Mouse (Mus musculus): ENCODE data around the gene Ppp2r2c.
A peak's percentile ranks its signal among the peaks of the same experiment; 100 is the strongest.

The Ppp2r2c gene

DNA sequence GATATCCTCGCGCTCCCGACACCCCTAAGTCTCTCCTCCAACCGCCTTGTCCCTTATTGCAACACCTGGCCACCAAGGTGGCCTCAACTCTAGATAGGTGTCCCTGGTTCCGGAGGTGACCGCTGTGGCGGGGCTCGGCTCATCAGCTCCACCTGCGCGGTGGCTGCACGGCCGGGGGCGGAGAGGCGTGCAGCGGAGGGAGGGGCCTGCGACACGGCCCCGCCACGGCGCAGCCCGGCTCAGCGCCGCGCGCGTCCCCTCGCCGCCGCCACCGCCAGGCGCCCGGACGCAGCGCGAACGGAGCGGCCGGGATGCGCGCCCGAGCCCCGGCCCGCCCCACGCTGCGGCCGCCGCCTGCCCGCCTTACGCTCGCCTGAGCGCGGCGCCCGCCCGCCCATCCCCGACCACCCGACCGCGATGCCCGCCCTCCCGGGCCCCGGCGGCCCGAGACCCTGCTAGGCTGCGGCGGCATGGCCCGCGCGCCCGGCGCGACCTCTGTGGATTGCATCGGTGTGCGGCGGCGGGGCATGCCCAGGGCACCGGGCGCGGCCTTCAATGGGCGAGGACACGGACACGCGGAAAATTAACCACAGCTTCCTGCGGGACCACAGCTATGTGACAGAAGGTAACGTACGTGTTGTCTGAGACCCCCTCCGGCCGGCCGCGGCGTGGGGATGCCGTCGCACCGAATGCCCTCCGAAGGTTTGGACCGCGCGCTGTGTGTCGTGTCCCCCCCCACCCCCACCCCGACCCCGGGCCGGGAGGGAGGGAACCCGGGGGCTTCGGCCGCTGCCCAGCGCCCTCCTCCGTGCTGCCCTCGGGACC lies at the start of gene Ppp2r2c:
TSS of gene Ppp2r2c (plus strand) at position 248 of the 825 bp plus-strand sequence.
- DNase-seq (ENCODE audit: low read depth, low spot score): no peak

DNA sequence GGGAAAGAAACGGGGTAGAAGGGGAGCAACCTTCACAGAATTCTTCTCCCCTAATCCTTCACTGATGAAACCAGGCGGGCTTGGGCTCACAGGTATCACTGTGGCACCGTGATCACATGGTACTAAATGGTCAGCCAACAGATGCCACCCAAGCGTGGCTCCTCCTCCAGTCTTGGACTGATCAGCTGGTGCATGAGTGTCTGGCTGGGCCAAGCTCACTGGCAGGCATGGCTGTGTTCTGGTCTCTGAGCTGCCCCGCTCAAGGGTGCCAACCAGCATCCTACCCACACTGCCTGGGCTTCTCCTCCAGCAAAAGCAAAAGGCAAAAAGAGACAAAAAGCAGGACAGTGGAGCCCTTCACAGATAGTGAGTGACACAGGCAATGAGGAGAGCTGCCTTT lies 48.6 kb upstream of the Ppp2r2c start:
- DNase-seq (ENCODE audit: low read depth, low spot score): no peak

DNA sequence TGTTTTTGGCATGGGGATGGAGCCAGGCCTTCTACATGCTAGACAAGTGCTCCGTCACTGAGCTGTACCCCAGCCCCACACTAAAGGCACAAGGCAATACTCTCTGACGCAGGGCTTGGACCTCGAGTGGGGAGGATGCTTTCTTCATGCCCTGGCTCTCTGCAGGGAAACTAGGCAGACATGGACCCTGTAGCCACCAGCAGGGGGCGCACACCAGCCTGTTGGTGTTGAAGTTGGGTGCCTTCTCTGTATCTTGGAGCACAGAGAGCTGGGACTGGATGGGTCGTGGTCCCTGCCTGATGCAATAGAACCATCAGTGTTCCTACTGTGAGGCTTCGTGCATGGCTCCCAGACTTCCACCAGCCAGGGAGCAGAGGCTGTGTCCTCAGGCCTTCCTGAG lies 48.2 kb upstream of the Ppp2r2c start:
- no peak for DNase-seq (ENCODE audit: low read depth, low spot score)

DNA sequence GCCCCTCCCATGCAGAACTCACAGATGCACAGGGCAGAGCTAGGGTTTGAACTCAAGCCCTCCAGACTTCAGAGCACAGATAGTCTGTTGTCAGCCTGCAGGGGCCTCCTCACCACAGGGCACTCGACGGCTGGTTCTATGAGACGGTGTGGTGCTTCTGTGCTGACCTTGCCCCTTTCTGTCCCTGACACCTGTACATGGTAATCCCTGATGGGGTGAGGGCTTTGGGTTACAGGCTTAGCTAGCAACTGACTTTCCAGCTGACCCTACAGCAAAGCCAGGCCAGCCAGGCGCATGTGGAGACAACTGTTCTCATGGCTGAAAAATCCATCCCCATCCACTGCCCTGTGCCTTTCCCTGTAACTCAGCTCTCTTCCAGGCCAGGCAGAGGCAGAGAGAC lies 45.4 kb upstream of the Ppp2r2c start:
- no peak for DNase-seq (ENCODE audit: low read depth, low spot score)

DNA sequence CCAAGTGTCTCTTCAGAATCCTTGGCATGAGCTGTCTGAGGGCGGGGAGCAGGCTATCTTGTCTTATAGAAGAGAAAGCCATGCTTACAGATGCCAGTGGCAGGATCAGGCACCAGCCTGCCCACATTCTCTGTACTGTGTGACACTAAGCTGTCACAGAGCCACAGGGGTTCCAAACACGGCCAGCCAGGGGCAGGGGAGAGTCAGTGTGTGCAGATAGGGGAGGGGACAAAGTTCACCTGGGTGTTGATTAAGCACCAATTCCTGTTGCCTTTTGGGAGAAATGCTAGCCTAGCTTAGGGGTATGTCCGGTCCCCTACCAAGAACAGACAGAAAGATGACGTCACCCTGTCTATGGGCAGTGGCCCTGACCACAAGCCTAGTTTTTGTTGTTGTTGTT lies 39.2 kb upstream of the Ppp2r2c start:
- no peak for DNase-seq (ENCODE audit: low read depth, low spot score)

DNA sequence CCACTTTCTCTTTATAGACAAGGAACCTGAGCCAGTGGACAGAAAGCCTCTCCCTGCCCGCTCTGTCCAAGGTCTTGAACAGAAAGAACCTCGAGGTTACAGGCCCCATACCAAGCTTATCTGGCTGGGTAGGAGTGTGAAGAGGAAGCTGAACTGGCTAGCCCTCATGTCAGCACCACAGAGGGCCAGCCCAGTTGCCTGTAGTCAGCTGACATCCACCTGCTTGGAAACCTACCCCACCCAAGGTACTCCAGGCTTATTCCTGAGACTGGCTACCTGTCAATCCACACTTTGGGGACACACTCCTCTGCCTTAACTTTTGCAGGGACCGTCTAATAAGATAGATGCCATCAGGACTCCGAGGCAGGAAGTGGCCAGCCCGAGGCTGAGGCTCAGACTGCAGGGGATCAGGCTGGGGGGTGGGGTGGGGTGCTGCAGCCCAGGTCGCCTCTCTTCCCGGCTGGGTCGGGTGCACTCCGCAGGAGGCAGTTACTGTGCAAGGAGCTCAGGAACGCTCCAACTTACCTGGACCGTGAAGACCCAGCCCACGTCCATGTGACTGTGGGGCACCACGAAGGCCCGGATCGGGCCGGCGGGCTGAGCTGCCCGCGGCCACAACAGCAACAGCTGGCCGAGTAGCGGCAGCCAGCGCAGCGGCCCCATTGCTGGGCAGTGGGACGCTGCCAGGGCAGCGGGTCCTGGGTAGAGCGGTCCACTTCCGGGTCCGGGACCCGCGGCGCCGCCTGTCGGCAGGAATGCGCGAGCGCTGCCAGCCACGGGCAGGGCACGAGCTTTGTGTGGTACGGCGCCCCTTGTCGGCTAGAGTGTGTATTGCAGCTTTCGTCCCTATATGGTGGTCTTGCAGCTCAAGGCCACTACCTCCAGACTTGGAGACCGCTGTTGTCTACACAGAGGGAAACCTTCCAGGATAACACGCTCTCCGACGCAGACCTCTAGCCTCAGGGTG lies 38.1 kb upstream of the Ppp2r2c start, which contains the start of gene Man2b2:
TSS of gene Man2b2 (minus strand) at position 741 of the 967 bp plus-strand sequence.
- peak; percentile 69 for DNase-seq (ENCODE audit: low read depth, low spot score)

DNA sequence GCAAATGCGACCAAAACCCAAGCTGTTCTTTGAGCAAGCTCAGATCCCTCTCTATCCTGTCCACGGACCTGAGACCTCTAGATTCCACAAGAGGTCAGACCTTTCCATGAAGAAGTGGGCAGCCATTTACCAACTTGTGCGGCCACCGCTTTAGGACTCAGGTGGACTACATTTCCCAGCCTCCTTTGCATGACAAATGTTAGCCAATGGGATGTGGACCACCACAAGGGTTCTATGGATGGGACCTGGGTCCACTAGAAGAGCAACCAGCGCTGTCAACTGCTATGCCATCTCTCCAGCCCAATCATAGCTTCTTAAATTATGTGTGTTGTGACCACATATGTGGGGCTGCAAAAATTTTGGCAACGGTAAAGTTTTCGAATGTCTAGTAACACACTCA lies 37.0 kb upstream of the Ppp2r2c start:
- DNase-seq (ENCODE audit: low read depth, low spot score): no peak

DNA sequence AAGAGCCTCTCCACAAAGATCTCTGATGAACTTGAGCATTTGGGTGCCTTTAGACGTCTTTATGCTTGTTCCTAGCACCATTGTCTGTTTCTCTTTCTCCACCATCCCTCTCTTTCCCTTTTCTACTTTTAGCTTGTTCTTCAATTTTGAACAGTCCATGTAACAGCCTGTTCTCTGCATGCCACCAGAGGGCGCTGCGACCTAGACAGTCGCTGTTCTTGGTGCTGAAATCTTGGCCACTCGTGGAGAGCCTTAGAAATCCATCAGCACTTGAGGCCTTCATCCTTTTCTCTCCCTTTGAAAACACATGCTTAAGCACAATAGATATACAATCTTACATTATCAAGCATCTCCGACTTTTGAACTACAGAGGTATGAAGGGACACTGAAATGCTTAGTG lies 32.4 kb upstream of the Ppp2r2c start:
- DNase-seq (ENCODE audit: low read depth, low spot score): peak; percentile 22

DNA sequence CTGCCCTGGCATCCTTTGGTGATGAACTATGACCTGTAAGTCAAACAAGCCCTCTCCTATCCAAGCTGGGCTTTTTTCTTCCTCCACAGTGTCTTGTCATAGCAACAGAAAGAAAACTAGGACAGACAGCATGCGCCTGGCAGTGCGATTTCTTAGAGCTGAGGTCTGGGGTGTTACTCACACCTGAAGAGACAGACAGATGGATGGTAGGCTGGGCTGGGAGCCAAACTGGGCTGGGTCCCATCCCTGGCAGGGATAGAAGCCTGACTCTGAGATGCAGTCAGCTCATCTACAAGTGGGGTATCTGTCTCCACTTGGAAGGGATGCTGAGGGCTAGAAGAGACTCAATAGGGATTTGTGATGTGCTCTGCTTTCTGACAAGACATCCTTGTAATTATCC lies 29.3 kb upstream of the Ppp2r2c start:
- DNase-seq (ENCODE audit: low read depth, low spot score): no peak

DNA sequence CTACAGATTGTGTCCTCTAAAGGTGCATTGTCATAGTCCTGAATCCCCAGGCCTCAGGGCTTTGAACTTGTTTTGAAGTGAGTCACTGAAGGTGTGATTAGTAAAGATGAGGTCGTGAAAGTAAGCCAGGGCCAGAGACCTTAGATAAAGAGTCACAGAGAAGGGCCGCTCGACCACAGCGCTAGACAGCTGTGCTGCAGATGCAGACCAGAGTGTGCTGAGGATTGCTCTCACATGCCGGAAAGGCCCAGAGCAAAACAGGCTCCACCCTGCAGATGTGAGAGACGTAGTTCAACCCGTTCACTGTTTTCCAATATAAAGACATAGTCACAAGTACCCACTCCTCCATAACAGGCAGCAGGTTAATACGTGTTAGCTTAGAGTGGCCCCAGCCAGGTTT lies 28.7 kb upstream of the Ppp2r2c start:
- no peak for DNase-seq (ENCODE audit: low read depth, low spot score)

DNA sequence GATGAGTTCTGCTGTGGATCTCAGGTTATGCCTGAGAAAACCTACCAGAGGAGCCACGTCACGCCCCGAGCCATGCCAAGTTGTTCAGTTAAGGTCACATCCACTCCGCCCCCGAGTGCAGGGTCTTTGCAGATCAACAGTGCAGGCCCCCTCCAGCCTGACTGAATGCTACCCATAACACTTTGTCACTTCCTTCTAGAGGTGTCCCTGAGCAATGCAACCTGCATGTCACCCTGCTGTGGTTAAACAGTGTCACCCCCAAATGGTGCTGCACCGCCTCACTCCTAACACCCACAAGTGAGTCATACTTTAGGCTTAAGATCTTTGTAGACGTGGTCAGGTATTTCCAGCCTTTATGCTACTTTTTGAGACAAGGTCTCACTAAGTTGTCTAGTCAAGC lies 28.2 kb upstream of the Ppp2r2c start:
- DNase-seq (ENCODE audit: low read depth, low spot score): no peak

DNA sequence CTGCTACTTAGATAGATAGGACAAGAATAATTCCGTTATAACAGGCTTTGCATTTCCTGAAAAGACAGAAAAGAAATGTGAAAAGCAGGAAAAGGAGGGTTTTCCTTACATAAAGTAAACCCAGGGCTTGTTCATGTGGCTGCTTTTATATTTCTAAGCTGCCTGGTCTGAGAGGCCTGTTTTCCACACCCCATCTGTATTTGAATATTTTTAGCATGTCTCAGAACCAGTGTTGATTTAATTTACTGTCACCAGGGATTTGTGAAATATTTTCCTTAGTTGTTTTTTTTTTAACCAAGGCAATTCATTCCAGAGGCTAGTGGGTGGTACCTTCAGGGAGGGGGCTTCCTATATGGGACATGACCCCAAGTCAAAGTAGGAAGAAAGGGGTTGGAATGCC lies 26.6 kb upstream of the Ppp2r2c start:
- no peak for DNase-seq (ENCODE audit: low read depth, low spot score)

DNA sequence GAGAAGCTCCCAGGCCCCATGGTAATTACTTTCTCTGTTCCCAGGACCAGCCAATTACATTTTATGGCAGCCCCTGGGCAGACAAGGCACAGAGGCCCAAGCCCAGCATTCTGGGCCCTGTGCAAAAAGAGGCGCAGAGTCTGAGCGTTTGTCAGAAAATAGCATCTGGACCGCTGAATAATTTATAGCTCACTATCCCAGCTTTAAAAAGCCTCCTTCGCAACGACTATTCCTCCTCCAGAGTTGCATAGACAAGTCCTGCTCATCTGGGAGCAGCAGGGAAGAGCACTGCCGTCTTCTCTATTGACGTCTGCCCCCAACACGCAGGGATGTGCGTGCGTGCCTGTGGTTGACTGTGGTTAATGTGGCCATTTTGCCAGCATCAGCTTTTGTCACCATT lies 23.8 kb upstream of the Ppp2r2c start:
- no peak for DNase-seq (ENCODE audit: low read depth, low spot score)

DNA sequence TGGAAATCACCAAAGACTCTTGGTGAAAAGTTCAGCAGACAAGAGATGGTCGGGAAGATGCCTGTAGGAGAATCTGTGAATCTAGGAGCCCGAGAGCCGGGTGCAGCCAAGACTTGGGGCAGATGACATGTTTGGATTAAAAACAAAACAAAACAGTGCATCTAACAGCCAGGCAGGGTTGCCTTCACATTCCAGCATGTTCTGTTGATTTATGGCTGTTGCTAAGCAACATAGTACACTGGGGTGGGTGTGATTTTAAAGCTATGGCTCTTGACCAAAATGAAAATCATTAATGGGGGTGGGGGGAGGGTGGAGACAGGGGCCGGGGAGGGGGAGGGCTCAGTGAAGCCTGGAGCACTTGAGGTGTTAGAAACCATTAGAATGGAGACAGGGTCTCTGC lies 16.7 kb upstream of the Ppp2r2c start:
- DNase-seq (ENCODE audit: low read depth, low spot score): no peak

DNA sequence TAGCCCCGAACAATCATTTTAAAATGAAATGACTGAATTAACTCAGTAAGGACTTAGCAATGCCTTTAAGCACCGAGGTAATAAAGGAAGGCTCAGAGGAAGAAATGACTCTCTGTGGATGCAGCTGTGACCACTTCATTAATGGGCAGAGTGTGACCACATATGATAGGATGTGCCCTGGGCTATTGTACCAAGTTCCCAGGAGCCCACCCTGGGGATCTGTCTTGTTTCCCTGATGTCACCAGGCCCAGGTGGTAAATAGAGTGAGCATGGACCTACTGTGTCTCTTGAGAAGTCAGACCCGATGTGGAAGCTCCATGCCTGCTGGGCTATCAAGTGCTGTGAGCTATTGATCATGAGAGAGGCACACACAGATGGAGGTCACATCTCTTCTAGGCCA lies 13.1 kb upstream of the Ppp2r2c start:
- DNase-seq (ENCODE audit: low read depth, low spot score): no peak

DNA sequence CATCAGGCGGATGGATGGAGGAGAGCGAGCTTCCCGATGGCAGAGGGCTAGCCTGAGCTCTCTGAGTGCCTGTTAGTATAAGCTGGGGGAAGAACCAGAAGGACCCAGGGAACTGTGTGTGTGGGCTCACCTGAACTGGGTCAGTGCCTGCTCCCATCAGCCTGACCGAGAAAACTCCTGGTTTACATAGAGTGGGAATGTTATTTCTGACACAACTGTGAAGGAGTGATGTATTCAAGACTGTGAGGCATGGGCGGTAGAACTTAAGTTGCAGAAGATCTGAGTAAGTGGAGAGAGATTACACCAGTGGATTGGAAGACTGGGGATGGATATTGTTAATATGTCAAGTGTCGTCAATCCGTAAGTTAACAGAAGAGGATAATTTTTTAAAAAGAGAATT lies 11.8 kb upstream of the Ppp2r2c start:
- no peak for DNase-seq (ENCODE audit: low read depth, low spot score)

DNA sequence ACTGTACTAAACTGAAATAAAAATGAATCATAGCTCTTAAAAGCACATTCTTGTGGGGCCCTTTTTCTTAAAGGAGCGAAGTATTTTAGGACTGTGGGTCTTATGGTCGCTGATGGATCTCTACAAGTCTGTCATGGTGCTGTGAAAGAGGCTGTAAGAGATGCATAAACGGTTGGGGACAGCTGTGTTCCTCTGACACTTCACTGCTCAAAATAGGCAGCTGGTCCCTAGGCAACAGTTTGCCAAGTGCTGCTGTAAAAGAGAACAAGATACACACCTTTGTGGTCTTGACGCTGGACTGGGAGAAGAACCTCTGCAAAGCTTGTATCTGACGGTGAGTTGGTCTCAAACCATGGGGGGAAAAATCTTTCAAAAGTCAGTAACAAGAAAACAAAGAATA lies 10.8 kb upstream of the Ppp2r2c start:
- DNase-seq (ENCODE audit: low read depth, low spot score): no peak

DNA sequence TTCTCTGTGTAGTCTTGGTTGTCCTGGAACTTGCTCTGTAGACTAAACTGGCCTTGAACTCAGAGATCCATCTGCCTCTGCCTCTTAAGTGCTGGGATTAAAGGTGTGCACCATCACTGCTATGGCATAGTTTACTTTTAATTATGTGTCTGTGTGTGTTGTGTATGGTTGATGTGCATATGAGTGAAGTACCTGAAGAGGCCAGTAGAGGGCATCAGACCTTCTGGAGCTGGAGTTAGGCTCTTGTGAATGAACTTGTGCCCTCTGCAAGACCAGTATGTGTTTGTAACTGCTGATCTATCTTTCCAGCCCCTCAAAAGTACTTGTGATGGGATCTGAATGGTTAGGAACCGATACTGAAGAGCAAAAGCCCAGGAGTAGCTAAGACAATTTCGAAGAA lies 7.2 kb upstream of the Ppp2r2c start:
- no peak for DNase-seq (ENCODE audit: low read depth, low spot score)

DNA sequence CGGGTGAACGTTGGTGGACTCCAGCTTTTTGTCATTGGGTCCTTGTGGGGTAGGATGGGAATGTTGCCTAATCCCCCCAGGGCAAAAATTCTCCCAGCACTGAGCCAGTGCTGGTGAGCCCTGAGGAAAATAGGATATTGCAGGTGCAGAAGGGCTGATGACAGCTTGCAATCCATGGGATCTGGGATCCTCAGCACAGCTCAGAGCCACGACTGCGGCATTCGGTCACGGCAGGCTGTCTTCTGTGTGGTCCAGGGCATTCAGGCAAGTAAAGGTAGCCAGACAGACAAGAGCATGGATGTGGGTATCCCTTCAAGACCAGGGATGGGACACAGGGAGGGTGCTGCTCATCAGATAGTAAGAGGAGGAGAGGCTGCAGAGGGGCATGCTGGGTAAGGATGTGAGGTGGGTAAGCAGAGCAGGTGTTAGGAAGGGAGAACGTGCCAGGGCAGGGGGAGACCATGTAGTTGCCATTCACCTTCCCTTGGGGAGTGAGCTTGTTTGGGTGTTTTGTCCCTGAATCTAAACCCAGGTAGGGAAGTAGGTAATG lies 1.5 kb upstream of the Ppp2r2c start:
- no peak for DNase-seq (ENCODE audit: low read depth, low spot score)

DNA sequence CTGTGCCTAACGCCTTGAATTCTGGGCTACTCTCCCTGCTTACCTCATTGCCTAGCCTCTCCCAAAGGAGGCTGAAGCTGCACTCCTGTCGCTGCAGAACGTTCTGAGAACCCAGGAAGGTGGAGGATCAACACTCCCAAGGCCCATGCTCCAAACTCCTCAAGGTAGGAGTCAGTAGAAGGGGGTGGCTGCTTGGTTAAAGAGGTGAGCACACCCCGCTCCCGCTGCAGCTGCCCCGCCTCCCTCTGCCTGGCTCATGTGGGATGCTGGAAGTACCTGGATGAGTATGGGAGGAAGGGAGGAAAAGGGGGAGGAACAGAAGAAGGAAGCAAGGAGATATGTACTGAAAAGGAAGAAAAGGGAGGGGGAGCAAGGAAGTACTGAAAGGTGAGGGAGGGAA lies 752 bp upstream of the Ppp2r2c start:
- DNase-seq (ENCODE audit: low read depth, low spot score): no peak

DNA sequence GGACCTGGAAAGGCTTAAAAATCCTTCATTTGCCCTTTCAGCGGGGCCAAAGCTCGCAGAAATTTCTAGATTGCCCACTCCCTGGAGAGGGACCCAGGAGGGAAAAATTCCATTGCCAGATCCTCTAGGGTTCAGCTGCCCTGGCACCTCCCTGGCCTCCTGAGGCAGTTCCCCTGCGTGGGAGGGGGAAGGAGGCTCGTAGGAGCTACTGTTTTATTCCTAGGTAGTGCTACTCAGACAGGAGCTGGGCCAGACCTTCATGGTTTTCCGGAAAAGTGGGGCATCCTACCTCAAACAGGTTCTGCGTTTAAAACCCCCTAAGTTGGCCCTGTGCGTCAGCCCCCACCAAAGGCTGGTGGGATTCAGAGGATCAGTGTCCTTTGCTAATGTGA lies 869 bp downstream of the Ppp2r2c start:
- no peak for DNase-seq (ENCODE audit: low read depth, low spot score)

DNA sequence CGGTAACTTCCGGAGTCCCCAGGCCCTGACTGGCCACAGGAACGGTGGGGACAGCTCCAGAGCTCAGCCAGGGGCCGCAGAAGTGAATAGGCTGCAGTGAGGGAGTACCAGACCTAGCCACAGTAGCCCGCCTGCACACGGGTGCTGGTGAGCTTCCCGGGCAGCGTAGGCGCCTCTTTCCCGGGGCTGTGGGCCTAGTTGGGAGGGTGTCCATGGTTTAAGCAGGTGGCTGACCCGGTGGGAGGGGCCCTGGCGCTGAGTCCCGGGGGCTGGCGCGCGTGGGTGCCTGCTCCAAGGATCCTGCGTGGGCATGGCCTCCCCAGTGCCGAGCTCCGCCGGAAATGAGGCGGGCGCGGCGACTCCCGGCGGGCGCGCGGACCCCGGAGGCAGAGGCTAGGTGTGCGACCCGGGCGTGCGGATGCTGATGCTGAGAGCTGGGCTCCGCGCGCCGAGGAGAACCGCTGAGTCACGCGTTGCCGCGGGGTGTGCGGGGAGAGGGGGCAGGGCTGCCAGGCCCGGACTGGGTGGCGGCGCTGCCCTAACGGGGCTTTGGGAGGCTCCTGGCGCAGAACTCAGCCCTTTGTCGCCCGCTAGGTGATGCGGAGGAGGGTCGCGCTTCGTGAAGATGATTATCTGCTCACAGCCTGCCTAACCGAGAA lies 1.4 kb downstream of the Ppp2r2c start:
- no peak for DNase-seq (ENCODE audit: low read depth, low spot score)

Data from skeletal muscle tissue, adult 2 months (tissue).